Mouse (Mus musculus) spleen, adult 2 months (tissue): Measurements from ENCODE around the gene Sec22c. TPM values are rescaled to one million over a fixed set of nuclear protein-coding genes. Genes with fewer than 3 reads are reported as not detected.

Experiments used
- DNase-seq, 2 experiments: peaks; one replicate each; pipeline versions ENCODE4 v3.0.0 to v3.0.0-alpha.2; 2012 to 2021; ENCODE audit warnings: low spot score in 2 of 2, low read depth in 1 of 2
- H3K27ac ChIP-seq: fragments of 200-500 bp; 2 replicates; pipeline ENCODE4 v1.5.1; 2012; ENCODE audit warnings: low read length, inconsistent platforms; ENCODE audit not compliant: insufficient read depth
- H3K27me3 ChIP-seq: fragments of 200-500 bp; 2 replicates; pipeline ENCODE4 v1.6.1; 2012; ENCODE audit warnings: mild to moderate bottlenecking, moderate library complexity, low read length, inconsistent platforms; ENCODE audit not compliant: control insufficient read depth, insufficient read depth
- H3K36me3 ChIP-seq: fragments of 200-500 bp; 2 replicates; pipeline ENCODE4 v1.6.1; 2012; ENCODE audit warnings: mild to moderate bottlenecking, low read length, inconsistent platforms; ENCODE audit not compliant: control insufficient read depth, insufficient read depth
- H3K4me1 ChIP-seq: fragments of 200-500 bp; 2 replicates; pipeline ENCODE4 v1.6.1; 2011; ENCODE audit warnings: inconsistent platforms; ENCODE audit not compliant: control insufficient read depth, insufficient read depth, insufficient read length
- H3K4me3 ChIP-seq: fragments of 200-500 bp; 2 replicates; pipeline ENCODE4 v1.5.1; 2011; ENCODE audit warnings: mild to moderate bottlenecking, inconsistent platforms; ENCODE audit not compliant: insufficient read depth, insufficient read length; ENCODE audit errors: extremely low read depth
- CTCF ChIP-seq: fragments of 200-500 bp; IDR thresholded peaks from 2 replicates; pipeline ENCODE4 v1.5.1; 2011; ENCODE audit warnings: mild to moderate bottlenecking, inconsistent platforms; ENCODE audit not compliant: insufficient read depth, insufficient read length, insufficient replicate concordance; ENCODE audit errors: extremely low read depth
- POLR2A ChIP-seq: fragments of 200-500 bp; IDR thresholded peaks from 2 replicates; pipeline ENCODE4 v1.6.1; 2011; ENCODE audit warnings: low read depth, low read length, inconsistent platforms
- WGBS: fragments of 180-500 bp; shearing (Covaris S2); methylation state at CpG from one replicate; pipeline ENCODE4 v1.1.7; 2018; 5-methylcytosine and 5-hydroxymethylcytosine counted together
- polyA plus RNA-seq: library from polyadenylated mRNA; depleted of rRNA; stranded (reverse); fragments of >200 nt; gene quantifications from 2 replicates; pipeline ENCODE4 v1.2.3, GENCODE M21; 2012

Gene Sec22c
- polyA plus RNA-seq, 1 experiment: 10.0 TPM

GRCm38 (mm10) chr9:121719347-121720331, 14.3 kb upstream of the Sec22c start:
- Histone ChIP-seq H3K4me1 (no peaks in the 10 kb centered on the region; the same call in 1 of the 2 replicates), H3K27ac (peak overlapping the region; percentile 78), H3K4me3 (peak overlapping the region; percentile 83), H3K36me3 (no peaks in the 10 kb centered on the region; the same call in 1 of the 2 replicates), H3K27me3 (no peaks in the 10 kb centered on the region)
- no peak for DNase-seq
- TF ChIP-seq CTCF (no peak), POLR2A (no peak)
- WGBS: 1% methylated on average over 77 of the region's 87 CpGs

GRCm38 (mm10) chr9:121718792-121719318, 13.6 kb upstream of the Sec22c start, which contains the start of gene Nktr:
Gene Nktr, plus strand, starts transcription at chr9:121719169.
- H3K27me3 ChIP-seq: no peaks in the 10 kb centered on the region
- no peaks in the 10 kb centered on the region; the same call in 1 of the 2 replicates for H3K36me3 ChIP-seq
- TF ChIP-seq CTCF (0 out of 2 replicates have a peak, but pooled peaks have one; percentile 5), POLR2A (peak; percentile 55)
- WGBS: under 1% methylated on average over 57 of the region's 61 CpGs
- H3K27ac ChIP-seq: peak within 1 kb of the TSS; percentile 90
- peak within 1 kb of the TSS; percentile 83 for H3K4me3 ChIP-seq
- no peaks in the 10 kb centered on the region; the same call in 1 of the 2 replicates for H3K4me1 ChIP-seq
- peak; percentile 96 to 97 for DNase-seq

- peak overlapping the region; percentile 83; the same call in 1 of the 2 replicates for H3K4me3 ChIP-seq
- 69% methylated on average over 15 of the region's 15 CpGs for WGBS
- H3K36me3 ChIP-seq: no peaks in the 10 kb centered on the region; the same call in 1 of the 2 replicates
- DNase-seq: no peak
- no peaks in the 10 kb centered on the region for H3K27me3 ChIP-seq
- peak overlapping the region; percentile 90 for H3K27ac ChIP-seq
- TF ChIP-seq CTCF: no peak
- no peak for TF ChIP-seq POLR2A
- no peaks in the 10 kb centered on the region; the same call in 1 of the 2 replicates for H3K4me1 ChIP-seq
These were observed 12.9 kb upstream of the Sec22c start for GRCm38 (mm10) chr9:121718070-121718705.

GRCm38 (mm10) chr9:121717048-121717447, 11.8 kb upstream of the Sec22c start:
- Histone ChIP-seq H3K4me1 (no peaks in the 10 kb centered on the region; the same call in 1 of the 2 replicates), H3K27ac (no peak overlapping the region), H3K27me3 (no peaks in the 10 kb centered on the region), H3K4me3 (no peak overlapping the region), H3K36me3 (peaks cover 3% of the 10 kb centered on the region)
- TF ChIP-seq POLR2A: no peak
- no peak for TF ChIP-seq CTCF
- DNase-seq: no peak
- WGBS: 95% methylated on average over 2 of the region's 2 CpGs

GRCm38 (mm10) chr9:121710584-121710975, 5.3 kb upstream of the Sec22c start:
- Histone ChIP-seq H3K4me3 (peak overlapping the region; percentile 90), H3K36me3 (peaks cover 3% of the 10 kb centered on the region), H3K27me3 (no peaks in the 10 kb centered on the region), H3K4me1 (peaks cover 3% of the 10 kb centered on the region; the same call in 1 of the 2 replicates), H3K27ac (peak overlapping the region; percentile 74)
- TF ChIP-seq POLR2A (no peak), CTCF (no peak)
- WGBS: under 1% methylated on average over 18 of the region's 18 CpGs
- DNase-seq: no peak

GRCm38 (mm10) chr9:121709898-121710583, 4.8 kb upstream of the Sec22c start, which contains the start of gene Ss18l2:
Gene Ss18l2, plus strand, starts transcription at chr9:121710329.
- no peak for TF ChIP-seq POLR2A
- TF ChIP-seq CTCF: no peak
- H3K4me1 ChIP-seq: peaks cover 7% of the 10 kb centered on the region; the same call in 1 of the 2 replicates
- DNase-seq: peak; percentile 97 to 98
- 5% methylated on average over 37 of the region's 37 CpGs for WGBS
- H3K36me3 ChIP-seq: peaks cover 3% of the 10 kb centered on the region
- peak within 1 kb of the TSS; percentile 90 for H3K4me3 ChIP-seq
- no peaks in the 10 kb centered on the region for H3K27me3 ChIP-seq
- peak within 1 kb of the TSS; percentile 74 for H3K27ac ChIP-seq
